Comparison of ENCODE assay signal across 8 mouse cellular contexts in the genomic region with DNA sequence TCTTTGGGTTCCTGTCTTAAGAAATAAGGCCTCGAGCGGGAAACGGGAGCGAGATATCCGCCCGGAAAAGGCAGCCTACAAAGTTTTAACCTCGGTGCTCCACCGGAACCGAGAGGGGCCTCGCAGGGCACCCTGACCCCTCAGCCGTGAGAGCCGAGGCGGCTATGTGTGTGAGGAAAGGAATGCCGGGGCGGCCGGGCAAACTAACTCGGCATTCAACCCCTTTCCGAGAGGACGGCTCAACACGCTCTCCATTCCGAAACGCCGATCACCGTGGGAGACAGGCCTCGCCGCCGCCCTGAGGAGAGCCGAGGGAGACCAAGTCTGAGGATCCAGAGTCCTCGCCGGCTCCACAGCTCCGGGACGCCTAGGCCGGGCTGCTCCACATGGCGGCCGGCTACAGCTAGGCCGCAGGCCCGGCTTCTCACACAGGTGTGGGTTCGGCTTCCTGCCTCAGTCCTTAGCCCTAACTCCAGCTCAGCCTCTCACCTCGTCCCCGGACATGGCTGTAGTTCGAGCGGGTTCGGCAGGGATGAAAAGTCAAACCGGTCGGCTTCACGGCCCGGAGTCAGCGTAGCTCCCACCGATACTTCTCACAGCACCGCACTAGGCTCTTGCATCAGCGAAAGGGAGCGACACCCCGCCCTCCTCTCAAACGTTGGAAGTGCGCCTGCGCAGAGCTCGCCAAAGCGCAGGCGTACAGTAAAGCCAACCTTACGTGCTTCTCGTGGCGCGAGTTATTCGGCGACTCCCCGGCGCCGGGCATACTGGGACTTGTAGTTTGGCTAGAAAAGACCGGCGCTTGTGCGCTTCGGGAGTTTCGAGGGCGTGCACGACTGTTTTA. TPM values are rescaled to one million over a fixed set of nuclear protein-coding genes. Genes with fewer than 3 reads are reported as not detected.
A peak's percentile ranks its signal among the peaks of the same experiment; 100 is the strongest.
DNase-seq lines count a peak whose midpoint lies in the region; ATAC-seq and TF ChIP-seq lines count a peak whose summit lies in the region.

Gene Eif2s2 (minus strand): TSS at position 735 of the 844 bp plus-strand sequence.

- H3K36me3 ChIP-seq in ES-Bruce4 (ENCODE audit: control insufficient read depth, insufficient read depth, low read length, poor library complexity, severe bottlenecking): peaks cover 43% of the 10 kb centered on the region
- H3K36me3 ChIP-seq in forebrain, embryonic 13.5 days (ENCODE audit: poor library complexity, severe bottlenecking): peaks cover 5% of the 10 kb centered on the region
- peaks cover 7% of the 10 kb centered on the region; the same call in 1 of the 2 replicates for H3K36me3 ChIP-seq in liver, postnatal 0 days (replicated peaks; ENCODE audit: insufficient read depth, low read length)
- no peaks in the 10 kb centered on the region for H3K36me3 ChIP-seq in neural tube, embryonic 14.5 days (ENCODE audit: control insufficient read depth, insufficient read depth, low read length)

- intact Hi-C loops in heart, postnatal 10 days (cut with DNase I): loop anchor here (5.0 kb wide), 1 partner anchor 100 kb away; the partner anchor contains the start of genes Raly and a

- TF ChIP-seq EP300 in ES-Bruce4 (IDR thresholded peaks at IDR 0.05; ENCODE audit: insufficient read depth, low read depth, low read length): peak; percentile 44; the same call in 1 of the 2 replicates
- TF ChIP-seq EP300 in liver, postnatal 0 days (IDR thresholded peaks at IDR 0.05; ENCODE audit: low read depth): no peak

- peak within 1 kb of the TSS; percentile 82 for H3K27ac ChIP-seq in ES-Bruce4 (ENCODE audit: insufficient read depth, low read length)
- peak within 1 kb of the TSS; percentile 65 for H3K27ac ChIP-seq in forebrain, embryonic 13.5 days
- peak within 1 kb of the TSS; percentile 95 for H3K27ac ChIP-seq in liver, postnatal 0 days (ENCODE audit: low read depth)
- H3K27ac ChIP-seq in neural tube, embryonic 14.5 days (ENCODE audit: low read depth, low read length): peak within 1 kb of the TSS; percentile 67

- H3K4me3 ChIP-seq in ES-Bruce4 (ENCODE audit: low read depth, low read length): peak within 1 kb of the TSS; percentile 88
- H3K4me3 ChIP-seq in forebrain, embryonic 13.5 days: peak within 1 kb of the TSS; percentile 94
- peak within 1 kb of the TSS; percentile 84 for H3K4me3 ChIP-seq in liver, postnatal 0 days (ENCODE audit: low read depth, low read length)
- H3K4me3 ChIP-seq in neural tube, embryonic 14.5 days (ENCODE audit: low read depth, low read length): peak within 1 kb of the TSS; percentile 85

- DNase-seq in heart, postnatal 10 days: peak; percentile 97 to 98
- peak; percentile 97 for DNase-seq in large intestine, adult 2 months (ENCODE audit: low read depth, low spot score)
- peak; percentile 96 for DNase-seq in liver, postnatal 0 days
- peak; percentile 95 for DNase-seq in testis, postnatal 10 days (ENCODE audit: low spot score)

- H3K4me1 ChIP-seq in ES-Bruce4 (ENCODE audit: control insufficient read depth, insufficient read depth, low read length): no peaks in the 10 kb centered on the region
- peaks cover 23% of the 10 kb centered on the region for H3K4me1 ChIP-seq in forebrain, embryonic 13.5 days
- peaks cover 15% of the 10 kb centered on the region for H3K4me1 ChIP-seq in liver, postnatal 0 days (ENCODE audit: insufficient read depth)
- peaks cover 7% of the 10 kb centered on the region for H3K4me1 ChIP-seq in neural tube, embryonic 14.5 days (ENCODE audit: control insufficient read depth, insufficient read depth, low read length)

- peak; percentile 84 for TF ChIP-seq POLR2A in ES-Bruce4 (IDR thresholded peaks at IDR 0.05; ENCODE audit: insufficient read depth, low read length)

- peak within 1 kb of the TSS; percentile 92 for H3K9ac ChIP-seq in ES-Bruce4 (ENCODE audit: low read depth, poor library complexity, severe bottlenecking)
- peak within 1 kb of the TSS; percentile 91 for H3K9ac ChIP-seq in forebrain, embryonic 13.5 days
- peak within 1 kb of the TSS; percentile 96 for H3K9ac ChIP-seq in liver, postnatal 0 days (replicated peaks)
- H3K9ac ChIP-seq in neural tube, embryonic 14.5 days (replicated peaks; ENCODE audit: low read depth, low read length): peak within 1 kb of the TSS; percentile 78

- H3K9me3 ChIP-seq in ES-Bruce4 (replicated peaks; ENCODE audit: control insufficient read depth, insufficient read depth, low read length, poor library complexity, severe bottlenecking): no peaks in the 10 kb centered on the region
- H3K9me3 ChIP-seq in forebrain, embryonic 13.5 days (replicated peaks): no peaks in the 10 kb centered on the region
- no peaks in the 10 kb centered on the region for H3K9me3 ChIP-seq in liver, postnatal 0 days (ENCODE audit: low read length)
- H3K9me3 ChIP-seq in neural tube, embryonic 14.5 days (ENCODE audit: control insufficient read depth, low read length): no peaks in the 10 kb centered on the region

- ATAC-seq in cerebellum, adult (ENCODE audit: insufficient number of reproducible peaks, low FRiP score, low TSS enrichment): peak; percentile 99
- ATAC-seq in forebrain, embryonic 13.5 days: peak; percentile 97
- ATAC-seq in liver, postnatal 0 days: peak; percentile 99
- ATAC-seq in neural tube, embryonic 14.5 days (ENCODE audit: low read depth): peak; percentile 98

- under 1% methylated on average over 72 of the region's 75 CpGs for WGBS in forebrain, embryonic 13.5 days
- under 1% methylated on average over 75 of the region's 75 CpGs for WGBS in large intestine, adult 2 months
- WGBS in liver, postnatal 0 days (ENCODE audit: insufficient replicate concordance): under 1% methylated on average over 75 of the region's 75 CpGs
- under 1% methylated on average over 75 of the region's 75 CpGs for whole genome bisulfite sequencing in neural tube, embryonic 14.5 days

- H3K27me3 ChIP-seq in ES-Bruce4 (ENCODE audit: control insufficient read depth, insufficient read depth, low read length, poor library complexity, severe bottlenecking): no peaks in the 10 kb centered on the region
- H3K27me3 ChIP-seq in forebrain, embryonic 13.5 days: peaks cover 8% of the 10 kb centered on the region; the same call in 1 of the 2 replicates
- H3K27me3 ChIP-seq in liver, postnatal 0 days (ENCODE audit: insufficient read depth, low read length): no peaks in the 10 kb centered on the region
- H3K27me3 ChIP-seq in neural tube, embryonic 14.5 days (ENCODE audit: control insufficient read depth, insufficient read depth, low read length): no peaks in the 10 kb centered on the region

- TF ChIP-seq CTCF in ES-Bruce4 (IDR thresholded peaks at IDR 0.05; ENCODE audit: low read depth, low read length): no peak
- 0 out of 2 replicates have a peak, but pooled peaks have one; percentile 1 for TF ChIP-seq CTCF in liver, postnatal 0 days (IDR thresholded peaks at IDR 0.05; ENCODE audit: low read depth)

- H3K4me2 ChIP-seq in forebrain, embryonic 13.5 days: peak within 1 kb of the TSS; percentile 82
- H3K4me2 ChIP-seq in liver, postnatal 0 days (ENCODE audit: low read depth, low read length): peak within 1 kb of the TSS; percentile 86
- peak within 1 kb of the TSS; percentile 56 for H3K4me2 ChIP-seq in neural tube, embryonic 14.5 days (ENCODE audit: low read depth, low read length)

RNA-seq across cellular contexts. Expression of gene Eif2s2, which starts in this region (rescaled TPM):
- 551 and 558 TPM in 2 replicates for polyA plus RNA-seq in ES-Bruce4 (2011; ENCODE audit: insufficient read depth, insufficient read length, low read depth, missing spikeins)
- 88.1 and 97.0 TPM in 2 replicates for polyA plus RNA-seq in forebrain, embryonic 13.5 days (2015; fragmentation: Nextera tagmentation; extraction: Ambion mirVana)
- total RNA-seq in heart, postnatal 10 days (2021): 10 to 100 TPM; 69.8 to 70.5 TPM
- polyA plus RNA-seq in large intestine, adult 2 months (2012; rRNA removed): 14.7 and 21.1 TPM in 2 replicates
- 57.9 and 60.8 TPM in 2 replicates for polyA plus RNA-seq in liver, postnatal 0 days (2015; fragmentation: Nextera tagmentation; extraction: Ambion mirVana)
- 77.5 and 82.5 TPM in 2 replicates for polyA plus RNA-seq in neural tube, embryonic 14.5 days (2014; fragmentation: Nextera tagmentation; extraction: Ambion mirVana)

Comparison
In these comparisons a context has a peak if more than half of its experiments do, and no peak if none do; other contexts are left out.
1. Peak in every context shown above with its lines: DNase-seq, ATAC-seq, H3K4me3 ChIP-seq and H3K27ac ChIP-seq.